Mouse (Mus musculus): ENCODE data around the gene Prorsd1.
A peak's percentile ranks its signal among the peaks of the same experiment; 100 is the strongest.
"Not testable (repeated sequence)": the region's sequence is repeated elsewhere in the genome, so short reads cannot be mapped to it uniquely, and the experiment has no call there.

Gene Prorsd1

DNA sequence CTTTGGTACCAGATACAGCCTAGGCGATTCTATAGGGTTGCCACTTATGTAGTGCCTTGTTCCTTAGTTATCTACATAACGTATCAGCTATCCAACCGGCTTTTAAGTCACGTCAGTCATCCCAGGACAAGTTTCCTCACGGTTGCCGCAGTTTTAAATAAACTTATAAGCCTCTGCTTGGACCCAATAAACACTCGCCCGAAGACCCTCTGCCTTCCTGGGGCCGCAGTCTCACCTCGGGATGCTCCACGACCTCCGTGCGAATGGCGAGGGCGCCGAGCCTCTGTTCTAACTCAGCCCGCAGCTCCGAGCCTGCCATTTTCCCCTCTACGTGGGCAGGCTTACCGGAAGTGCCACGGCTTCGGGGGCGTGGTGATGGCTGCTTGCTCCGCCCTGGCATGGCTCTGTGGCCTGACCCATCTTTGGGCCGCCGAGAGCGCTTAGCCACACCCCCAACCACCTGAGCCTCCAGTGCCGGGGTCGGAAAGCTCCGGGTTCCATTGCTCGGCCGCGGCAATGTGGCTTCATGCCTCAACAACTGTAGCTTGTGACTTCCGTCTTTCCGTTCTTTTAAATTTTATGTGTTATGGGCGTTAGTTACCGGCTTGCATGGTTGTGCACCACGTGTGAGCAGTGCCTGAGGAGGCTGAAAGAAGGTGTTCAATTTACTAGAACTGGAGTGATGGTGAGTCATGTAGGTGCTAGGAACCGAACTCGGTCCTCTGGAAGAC, at the start of gene Prorsd1:
TSS of gene Prorsd1 (minus strand) at position 352 of the 731 bp plus-strand sequence.
- DNase-seq (ENCODE audit: low read depth, low spot score) = peak; percentile 54

DNA sequence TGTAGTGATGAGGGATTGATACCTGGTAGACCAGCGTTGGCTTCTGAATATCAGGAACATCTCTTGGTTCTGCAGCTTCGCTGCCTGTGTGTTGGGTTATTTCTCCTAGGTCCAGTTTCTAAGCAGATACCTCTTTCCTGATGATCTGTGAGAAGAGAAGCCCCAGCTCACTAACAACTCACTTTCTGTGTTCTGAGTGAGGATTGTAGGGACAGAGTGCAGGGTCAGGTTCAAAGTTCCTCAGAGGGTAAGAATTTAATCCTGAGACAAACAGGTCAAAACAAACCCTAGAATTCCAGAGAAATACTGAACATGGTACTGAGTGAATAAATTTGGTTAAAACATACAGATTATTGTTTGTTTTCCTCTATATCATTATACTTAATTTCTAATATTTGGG, 48.6 kb upstream of the Prorsd1 start:
- DNase-seq (ENCODE audit: low read depth, low spot score) = no peak

DNA sequence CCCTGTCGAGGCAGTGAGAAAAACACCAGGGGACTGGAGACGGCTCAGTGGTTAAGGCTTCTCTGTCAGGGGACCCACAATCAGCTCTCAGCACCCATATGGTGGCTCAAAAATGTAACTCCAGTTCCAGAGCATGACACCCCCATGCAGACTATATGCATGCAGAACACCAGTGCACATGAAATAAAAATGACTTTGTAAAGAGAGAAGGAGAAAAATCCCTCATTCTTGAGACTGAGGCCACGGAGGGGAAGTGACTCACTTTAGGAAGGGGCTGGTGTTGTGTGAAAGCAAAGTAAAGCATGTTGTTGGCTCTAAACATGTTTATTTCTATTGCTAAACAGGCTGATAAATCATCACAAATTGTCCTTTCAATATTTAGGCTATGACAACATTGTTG, 46.2 kb upstream of the Prorsd1 start:
- DNase-seq (ENCODE audit: low read depth, low spot score) = no peak

DNA sequence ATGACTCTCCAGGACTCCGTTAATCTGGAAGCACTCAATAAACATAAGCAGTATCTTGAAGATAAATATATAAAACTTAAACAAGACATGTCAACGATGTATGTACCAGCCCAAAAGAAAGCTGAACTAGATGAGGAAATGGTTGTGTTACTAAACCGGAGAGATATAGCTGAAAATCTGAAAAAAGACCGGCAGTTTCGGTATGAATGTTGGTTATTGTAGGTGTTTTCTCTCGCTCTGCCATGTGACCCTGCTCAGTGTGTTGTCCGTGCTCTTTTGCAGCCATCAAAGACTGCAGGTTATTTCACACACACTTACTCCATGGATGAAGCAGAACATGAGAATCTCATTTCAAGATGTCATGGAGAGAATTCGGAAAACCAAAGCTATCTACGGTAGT, 45.6 kb upstream of the Prorsd1 start:
- DNase-seq (ENCODE audit: low read depth, low spot score) = no peak

DNA sequence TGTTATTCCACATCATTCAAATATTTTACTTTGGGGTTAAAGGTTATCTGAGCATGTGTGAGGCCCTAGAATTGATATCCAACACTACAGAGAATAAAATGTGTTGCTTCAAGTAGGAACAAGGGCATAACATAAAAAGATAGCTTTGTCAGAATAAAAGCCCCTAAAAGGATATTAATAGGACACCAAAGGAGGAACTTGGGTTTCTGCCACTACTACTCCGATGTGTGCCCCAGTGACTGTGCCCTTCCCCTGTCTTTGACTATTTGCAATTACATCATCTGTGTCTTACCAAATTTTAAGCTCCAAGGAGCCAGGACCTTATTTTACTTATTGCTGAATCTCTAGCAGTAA, 34.6 kb upstream of the Prorsd1 start:
- no peak for DNase-seq (ENCODE audit: low read depth, low spot score)

DNA sequence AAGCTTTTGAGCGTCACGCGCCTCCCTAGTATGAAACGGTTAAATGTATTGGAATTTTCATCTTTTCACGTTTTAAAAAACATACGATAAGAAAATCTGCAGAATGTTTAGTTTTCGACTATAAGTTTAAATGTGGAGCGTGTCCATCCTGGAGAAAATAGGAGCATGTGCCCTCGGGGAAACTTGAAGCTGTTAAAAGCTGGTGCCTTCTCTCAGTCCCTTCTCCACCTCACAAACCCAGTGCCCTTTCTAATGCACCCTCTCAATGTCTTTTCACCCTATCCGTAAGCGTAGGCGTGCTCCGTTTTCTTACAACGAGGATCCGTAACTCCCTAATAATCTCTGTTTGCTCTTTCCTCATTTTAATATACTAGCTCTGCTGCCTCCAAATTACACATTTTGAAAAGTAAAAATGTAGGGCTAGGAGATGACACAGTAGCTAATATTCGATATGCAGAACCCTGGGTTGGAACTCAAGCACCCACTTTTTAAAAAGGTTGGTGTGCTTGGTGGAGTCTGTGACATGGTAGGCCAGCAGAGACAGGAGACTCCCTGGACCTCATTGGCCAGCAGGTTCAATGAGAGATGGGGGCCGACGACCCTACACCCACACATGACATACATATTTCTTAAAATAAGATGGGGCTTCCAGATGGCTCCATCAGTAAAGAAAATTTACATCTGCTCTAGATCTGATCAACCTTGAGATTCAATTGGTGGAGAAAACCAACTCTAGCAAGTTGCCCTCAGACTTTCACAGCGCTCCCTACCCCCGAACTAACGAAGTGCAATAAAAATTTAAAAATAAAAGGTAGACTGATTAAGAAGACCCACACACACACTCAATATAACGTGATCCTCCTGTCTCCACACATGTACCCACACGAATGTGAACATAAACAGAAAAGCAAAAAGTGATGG, 33.9 kb upstream of the Prorsd1 start:
- no peak for DNase-seq (ENCODE audit: low read depth, low spot score)

DNA sequence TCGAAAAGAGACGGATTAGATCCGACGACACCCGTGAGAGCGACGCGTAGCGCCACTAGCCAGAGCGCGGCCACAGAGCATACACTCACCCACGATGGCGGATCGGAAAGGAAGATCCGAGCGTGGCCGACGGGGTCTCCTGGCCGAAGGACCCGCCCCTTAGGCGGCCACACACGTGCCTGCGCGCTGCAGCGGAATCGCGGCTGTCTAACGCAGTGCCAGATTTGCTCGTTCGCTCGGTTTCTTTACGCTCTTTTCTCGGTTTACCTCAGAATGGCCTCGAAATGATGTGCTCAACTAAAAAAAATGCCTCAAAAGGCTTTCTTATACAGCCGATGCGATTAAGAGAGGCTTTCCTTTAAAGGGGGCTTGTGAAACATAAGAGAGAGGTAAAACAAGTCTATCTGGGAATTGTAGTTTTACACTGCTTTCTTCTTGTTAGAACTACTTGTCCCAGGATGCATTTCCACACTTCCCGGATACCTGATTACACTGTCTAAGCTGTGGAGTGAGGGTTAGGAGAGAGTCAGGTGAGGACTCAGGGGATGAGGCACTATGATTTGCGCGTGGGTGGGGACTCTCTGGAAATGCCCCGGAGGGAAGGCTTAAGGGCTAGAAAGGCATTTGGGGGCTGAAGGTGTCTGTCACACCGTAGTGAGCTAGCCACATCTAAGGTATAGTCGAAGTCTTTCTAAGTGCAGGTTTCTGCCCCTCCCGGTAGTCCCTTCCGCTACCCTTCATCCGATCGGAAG, 33.1 kb upstream of the Prorsd1 start, which contains the start of the genes Clhc1 and Rps27a:
TSS of gene Clhc1 (plus strand) at position 199 of the 752 bp plus-strand sequence.
TSS of gene Rps27a (minus strand) at position 358 of the 752 bp plus-strand sequence.
- peak; percentile 95 for DNase-seq (ENCODE audit: low read depth, low spot score)

DNA sequence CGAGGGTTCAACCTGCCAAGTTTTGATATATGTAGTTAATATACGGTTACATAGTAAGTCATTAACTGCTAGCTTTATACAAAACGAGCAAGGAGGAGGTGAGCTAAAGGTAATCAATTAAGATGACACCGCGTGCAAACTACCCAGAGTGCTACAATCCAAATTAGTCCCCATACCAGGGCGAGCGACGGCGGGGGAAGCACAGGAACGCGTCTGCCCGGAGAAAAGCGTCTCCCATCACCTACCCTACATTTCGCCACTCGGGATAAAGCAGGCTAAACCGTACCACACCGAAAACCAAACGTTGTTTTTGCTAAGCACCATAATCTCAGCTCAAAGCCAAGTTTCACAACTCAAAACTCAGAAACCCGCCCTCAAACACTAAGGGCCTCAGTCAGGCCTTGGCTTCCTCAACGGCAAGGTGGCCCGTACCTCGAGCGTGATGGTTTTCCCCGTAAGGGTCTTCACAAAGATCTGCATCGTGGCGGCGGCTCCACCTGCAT, 32.5 kb upstream of the Prorsd1 start:
- no peak for DNase-seq (ENCODE audit: low read depth, low spot score)

DNA sequence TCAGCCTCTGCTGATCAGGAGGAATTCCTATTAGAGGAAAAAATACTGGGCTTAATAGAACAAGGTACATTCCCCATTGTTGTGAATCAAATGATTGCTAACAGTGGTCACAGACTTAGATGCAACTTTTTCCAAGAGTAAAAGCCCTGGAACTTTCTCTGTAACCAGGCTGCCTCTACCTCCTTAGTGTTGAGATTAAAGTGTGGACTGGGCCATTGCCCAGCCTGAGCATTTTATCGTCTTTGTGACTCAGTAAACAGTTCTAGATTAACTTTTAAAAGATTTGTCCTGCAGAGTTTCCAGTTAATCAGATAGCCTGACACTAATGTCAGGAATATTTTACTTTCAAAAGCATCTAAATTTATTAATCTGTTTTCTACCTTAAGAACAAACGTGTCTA, 31.9 kb upstream of the Prorsd1 start:
- no peak for DNase-seq (ENCODE audit: low read depth, low spot score)

DNA sequence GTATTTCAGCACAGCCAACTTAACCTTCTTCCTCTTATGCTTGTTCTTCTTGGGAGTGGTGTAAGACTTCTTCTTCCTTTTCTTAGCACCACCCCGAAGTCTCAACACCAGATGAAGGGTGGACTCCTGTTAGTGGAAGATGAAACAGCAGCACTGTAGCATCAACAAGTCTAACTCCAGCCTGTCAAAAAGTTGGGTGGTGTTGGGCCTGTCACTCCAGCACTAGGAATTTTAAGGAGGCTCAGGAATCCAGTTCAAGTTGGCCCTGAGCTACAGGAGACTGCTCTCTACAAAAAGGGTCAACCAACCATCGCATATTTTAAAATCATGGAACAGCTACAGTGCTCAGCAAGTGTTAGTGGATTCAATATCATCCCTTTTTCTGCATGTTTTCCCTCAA, 31.5 kb upstream of the Prorsd1 start:
- not testable (repeated sequence) for DNase-seq (ENCODE audit: low read depth, low spot score)

DNA sequence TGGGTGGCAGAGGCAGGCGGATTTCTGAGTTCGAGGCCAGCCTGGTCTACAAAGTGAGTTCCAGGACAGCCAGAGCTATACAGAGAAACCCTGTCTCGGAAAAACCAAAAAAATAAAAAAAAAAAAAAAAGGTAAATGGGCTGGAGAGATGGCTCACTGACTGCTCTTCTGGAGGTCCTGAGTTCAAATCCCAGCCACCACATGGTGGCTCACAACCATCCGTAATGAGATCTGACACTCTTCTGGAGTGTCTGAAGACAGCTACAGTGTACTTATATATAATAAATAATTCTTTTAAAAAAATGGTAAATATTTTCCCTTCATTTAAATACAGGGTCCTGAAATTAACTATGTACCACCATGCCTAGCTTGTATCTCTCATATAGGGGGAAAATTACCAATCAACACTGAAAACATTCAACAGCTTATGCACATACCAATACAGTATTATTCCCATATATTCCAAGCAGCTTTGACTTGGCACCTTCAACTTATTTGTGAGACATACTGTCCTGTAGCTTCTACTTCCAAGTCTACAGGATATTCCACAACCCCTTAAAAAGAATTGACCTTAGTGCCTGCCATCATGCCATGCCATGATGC, 30.4 kb upstream of the Prorsd1 start:
- not testable (repeated sequence) for DNase-seq (ENCODE audit: low read depth, low spot score)

DNA sequence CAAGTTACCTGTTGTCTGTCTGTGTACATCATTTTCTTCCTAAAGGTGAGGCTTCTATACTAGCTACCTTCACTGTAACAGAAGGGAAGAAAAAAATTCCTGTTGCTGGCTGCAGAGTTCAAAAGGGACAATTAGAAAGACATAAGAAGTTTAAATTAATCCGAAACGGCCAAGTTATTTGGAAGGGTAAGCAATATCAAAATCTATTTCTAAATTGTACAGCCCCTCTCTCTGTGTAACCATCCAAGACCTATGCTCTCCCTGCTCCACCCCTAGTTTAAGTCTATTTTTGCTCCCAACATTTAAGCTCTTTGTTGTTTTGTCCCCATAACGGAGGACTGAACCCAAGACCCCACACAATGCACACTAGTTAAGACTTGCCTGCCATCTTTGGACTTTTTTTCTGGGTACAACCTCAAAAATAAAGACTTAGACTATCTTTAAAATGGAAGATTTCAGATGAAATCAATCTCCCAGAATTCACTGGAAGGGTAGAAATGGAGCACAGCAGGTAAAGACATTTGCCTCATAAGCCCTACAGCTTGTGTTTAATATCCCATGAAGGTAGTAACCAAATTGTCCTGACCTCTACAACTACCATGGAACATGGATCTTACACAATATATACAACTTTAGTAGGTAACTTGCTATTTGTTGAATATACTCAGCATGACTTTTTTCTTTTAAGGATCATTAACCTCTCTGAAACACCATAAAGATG, 29.6 kb upstream of the Prorsd1 start:
- DNase-seq (ENCODE audit: low read depth, low spot score) = no peak

DNA sequence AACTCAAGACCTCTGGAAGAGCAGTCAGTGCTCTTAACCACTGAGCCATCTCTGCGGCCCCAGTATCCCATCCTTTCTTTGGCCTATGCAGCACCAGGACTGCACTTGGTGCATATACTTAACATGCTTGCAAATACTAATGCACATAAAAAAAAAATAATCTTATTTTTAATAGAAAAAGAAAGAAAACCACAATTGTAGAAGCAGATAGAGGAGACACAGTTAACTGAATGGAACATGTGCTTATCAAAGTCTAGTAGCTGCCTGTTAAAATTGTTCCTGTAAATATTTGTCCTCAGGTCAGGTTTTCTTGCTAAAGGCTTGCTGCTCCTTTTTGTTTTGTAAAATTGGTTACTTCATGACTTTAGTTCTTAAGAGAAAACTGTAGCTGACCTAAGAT, 23.4 kb upstream of the Prorsd1 start:
- DNase-seq (ENCODE audit: low read depth, low spot score) = no peak

DNA sequence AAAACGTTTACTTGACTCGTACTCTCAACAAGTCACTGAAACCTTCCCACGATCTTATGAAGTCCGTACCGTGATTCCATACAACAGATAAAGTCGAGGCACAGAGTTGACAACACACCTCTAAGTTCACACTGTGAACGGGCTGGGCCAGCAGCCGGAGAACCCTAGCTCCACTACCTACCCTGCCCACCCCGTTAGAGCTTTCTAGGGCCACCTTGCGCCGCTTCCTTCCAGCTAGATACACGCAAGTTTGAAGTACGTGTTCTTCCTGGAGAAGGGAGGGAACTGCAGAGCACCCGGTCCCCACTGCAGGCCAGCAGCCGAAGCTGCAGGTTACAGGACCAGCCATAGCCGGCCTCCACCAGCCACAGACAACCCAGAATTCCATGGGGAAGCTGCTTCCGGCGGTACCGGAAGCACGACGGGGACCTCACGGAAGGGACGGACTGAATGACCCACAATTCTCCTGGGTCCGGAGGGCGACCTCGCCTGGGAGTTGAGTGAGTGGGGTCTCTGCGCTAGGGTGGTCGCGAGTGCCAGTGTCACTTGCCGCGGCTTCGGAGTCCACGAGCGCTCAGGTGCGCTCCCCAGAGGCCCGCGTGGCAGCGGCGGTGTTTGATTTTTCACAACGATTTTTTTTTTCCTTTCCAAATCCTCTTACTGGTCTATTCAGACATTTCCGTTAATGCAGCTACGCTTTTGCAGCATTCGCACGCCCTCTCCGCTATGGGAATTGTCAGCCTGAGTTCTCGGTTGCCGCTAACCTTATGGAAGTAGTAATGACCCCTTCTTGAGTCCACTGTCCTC, 11.4 kb upstream of the Prorsd1 start, which contains the start of gene Mtif2:
TSS of gene Mtif2 (plus strand) at position 421 of the 807 bp plus-strand sequence.
- DNase-seq (ENCODE audit: low read depth, low spot score) = peak; percentile 89

DNA sequence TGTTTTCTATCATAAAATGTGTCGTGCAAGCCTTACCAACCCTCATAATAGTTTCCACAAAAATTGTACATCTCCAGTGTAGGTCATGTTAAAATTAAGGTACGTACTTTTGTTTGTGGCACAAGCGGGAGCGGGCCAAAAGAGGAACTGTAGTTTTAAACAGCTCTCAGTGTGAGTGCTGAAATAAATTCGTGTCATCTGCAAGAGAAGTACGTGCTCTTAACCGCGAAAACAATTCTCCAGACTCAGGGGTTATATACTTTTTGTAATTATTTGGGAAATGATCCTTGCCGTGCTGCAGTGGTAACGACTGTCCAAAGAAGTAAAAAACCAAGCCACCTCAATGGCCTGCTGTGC, 530 bp downstream of the Prorsd1 start:
- no peak for DNase-seq (ENCODE audit: low read depth, low spot score)

DNA sequence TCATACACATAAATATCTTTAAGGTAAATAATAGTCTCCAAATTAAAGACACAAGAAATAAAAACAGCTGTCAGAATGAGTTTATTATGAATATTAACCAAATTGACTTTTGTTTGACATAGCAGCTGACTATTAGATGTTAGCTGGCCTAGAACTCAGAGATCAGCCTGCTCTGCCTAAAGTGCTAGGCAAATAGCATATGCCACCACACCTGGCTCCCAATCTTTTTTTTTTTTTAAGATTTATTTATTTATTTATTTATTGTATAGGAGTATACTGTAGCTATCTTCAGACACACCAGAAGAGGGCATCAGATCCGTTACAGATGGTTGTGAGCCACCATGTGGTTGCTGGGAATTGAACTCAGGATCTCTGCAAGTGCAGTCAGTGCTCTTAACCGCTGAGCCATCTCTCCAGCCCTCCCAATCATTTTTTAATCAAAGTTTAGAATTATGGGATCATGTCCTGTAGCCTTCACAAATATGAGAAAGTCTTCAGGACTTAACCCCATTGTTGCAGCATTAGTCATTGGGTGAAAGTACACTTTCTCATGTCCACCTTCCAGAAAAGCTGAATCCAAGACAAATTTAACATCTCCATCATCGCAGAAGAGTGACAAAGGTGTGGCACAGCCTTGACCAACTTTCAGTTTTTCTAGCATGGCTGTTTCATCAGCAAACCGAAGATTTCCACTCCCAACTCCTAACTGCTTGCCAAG, 1.9 kb downstream of the Prorsd1 start:
- no peak for DNase-seq (ENCODE audit: low read depth, low spot score)

DNA sequence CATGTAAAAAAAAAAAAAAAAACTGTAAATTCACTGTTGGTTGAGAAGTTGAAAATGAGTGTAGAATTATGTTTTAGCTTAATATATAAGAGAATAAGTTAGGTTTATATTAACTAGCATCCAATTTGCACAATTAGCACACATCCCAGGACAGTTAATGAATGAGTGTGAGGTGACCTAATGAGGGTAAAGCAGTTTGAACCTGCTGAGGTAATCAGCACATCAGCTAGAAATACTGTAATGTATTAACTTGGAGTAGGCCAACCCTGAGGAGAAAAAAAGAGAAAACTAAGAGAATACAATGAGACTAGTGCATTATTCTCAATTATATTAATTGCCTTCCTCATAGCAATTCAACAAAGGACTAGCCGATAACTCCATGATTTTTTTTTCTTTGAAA, 5.4 kb downstream of the Prorsd1 start:
- no peak for DNase-seq (ENCODE audit: low read depth, low spot score)

DNA sequence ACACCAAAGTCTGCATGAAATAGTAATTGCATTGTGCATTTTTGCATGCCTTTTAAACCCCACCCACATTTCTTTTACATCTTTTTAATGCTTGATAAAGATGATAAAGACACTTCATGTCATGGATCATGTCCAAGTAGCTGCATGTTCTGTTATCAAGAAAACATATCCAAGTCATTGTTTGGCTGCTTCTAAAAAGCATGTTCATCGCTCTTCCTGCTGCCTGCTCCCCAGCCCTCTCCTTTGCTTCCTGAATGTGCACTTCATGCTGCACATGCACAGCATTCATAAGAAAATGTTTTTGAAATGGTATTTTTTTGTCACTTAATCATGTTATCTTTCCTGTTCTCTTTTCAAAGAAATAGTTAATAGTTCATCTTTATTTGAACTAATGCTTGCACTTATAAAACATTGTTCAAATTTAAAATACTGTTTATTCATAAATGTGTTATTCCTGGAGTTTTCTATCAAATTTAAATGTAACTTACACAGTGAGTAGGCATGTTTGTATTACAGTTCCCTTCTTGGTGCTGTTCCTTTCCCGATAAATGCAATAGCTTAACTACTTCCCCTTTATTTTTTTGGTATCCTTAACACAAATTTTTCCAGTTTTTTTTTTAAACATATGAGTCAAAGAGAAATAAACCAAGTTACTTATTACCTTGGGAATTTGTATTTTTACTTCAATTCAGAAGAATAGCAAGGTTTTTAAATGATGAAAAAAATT, 9.8 kb downstream of the Prorsd1 start:
- DNase-seq (ENCODE audit: low read depth, low spot score) = no peak
